Mouse (Mus musculus): Measurements from ENCODE around the gene Larp1b.

- TF ChIP-seq CTCF (IDR thresholded peaks at IDR 0.05; ENCODE audit: low read depth, low read length) (no peak), POLR2A (IDR thresholded peaks at IDR 0.05; ENCODE audit: insufficient read depth, low read length) (no peak), EP300 (IDR thresholded peaks at IDR 0.05; ENCODE audit: insufficient read depth, low read depth, low read length) (no peak)
These were observed 103.7 kb downstream of the Larp1b start for GRCm38 (mm10) chr3:41053334-41053733.
